Mouse (Mus musculus): ENCODE results near the gene Zdhhc12.
"Not testable (repeated sequence)": the region's sequence is repeated elsewhere in the genome, so short reads cannot be mapped to it uniquely, and the experiment has no call there.

The Zdhhc12 gene

DNA sequence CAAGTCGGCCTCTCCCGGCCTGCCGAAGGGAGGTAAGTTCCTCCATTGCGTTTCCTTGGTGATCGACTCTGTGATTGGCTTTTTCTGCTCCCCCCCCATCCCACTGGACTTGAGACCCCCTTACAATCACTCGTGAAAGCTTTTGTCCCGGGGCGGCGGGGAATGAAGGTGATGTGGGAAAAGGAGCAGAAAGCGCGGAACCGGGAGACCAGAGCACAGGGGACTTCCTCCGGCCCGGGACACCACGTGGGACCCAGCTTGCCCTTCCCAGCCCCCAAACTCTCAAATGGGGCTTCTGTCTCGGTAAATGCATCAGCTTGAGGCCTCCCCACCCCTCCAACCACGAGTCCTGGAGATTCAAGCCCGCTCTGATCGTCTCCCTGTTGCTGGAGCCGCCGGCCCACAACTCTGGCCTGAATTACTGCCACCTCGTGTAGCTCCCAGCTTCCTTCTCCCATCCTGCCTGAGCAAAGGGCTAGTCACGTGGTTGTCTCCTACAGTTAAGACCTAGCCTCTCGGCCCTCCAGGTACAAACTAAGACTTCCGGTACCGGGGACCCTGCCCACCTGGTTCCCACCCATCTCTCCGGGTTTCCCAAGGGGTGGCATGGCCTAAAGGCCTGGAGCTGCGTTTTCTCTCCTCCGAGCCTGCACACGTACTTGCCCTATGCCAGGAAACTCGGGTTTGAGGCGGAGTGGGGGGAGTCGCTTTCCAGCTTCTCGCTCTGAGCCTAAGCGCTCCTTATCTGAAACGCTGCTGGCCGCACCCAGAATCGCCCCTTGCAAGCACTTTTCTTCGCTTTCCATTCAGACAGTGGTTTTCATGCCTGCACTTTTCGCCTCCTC is 31.0 kb downstream of the Zdhhc12 start:
- peak; percentile 82 for DNase-seq

DNA sequence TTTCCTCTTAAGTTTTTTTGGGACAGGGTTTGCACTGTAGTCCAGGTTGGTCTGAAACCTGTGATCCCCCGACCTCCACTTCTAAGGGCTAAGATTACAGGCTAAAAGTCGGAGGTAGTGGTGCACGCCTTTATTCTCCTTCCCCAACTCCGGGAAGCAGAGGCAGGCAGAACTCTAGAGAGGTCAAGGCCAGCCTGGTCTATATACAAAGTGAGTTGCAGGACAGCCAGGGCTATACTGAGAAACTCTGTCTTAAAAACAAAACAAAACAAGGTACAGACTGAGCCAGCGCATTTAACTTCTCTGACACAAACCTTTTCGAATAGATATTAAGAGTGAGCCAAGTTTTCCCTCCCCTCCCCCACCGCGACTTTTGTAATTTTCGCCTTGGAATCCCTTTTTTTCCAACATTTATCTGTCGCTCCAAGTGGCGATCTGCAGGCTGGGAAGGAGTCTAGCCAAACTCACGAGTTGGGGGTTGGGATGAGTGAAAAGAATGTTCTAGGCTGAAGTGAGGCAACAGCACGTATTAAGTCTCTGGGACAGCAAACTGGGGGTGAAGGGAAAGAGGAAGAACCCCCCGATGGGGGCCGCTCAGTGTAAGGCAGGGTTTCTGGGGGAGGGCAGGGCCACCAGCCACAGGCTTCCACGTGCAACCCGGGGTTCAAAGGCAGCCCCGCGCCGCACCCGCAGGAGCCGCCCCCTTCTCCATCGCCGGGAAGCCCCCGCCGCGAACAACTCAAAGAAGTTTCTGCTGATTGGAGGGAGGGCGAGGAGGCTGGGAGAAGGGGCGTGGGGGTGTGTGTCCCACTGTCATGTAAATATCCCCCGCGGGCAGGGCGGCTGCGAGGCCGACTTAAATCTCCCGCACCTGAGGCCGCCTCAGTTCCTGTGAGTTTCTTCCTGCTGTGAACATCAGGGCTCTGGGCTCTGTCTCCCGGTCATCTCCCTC is 32.0 kb downstream of the Zdhhc12 start:
- peak; percentile 91 for DNase-seq

- DNase-seq = no peak
Measured at GRCm38 (mm10) chr2:30058418-30058817, 35.0 kb downstream of the Zdhhc12 start.

GRCm38 (mm10) chr2:30057223-30057904 is 36.1 kb downstream of the Zdhhc12 start, which contains the start of gene Set:
TSS of gene Set (plus strand) at chr2:30057378.
- DNase-seq = peak; percentile 59

GRCm38 (mm10) chr2:30056736-30057135 is 36.7 kb downstream of the Zdhhc12 start:
- DNase-seq = no peak

- not testable (repeated sequence) for DNase-seq
Measured at GRCm38 (mm10) chr2:30055310-30055709, 38.1 kb downstream of the Zdhhc12 start.

- DNase-seq = no peak
Measured at GRCm38 (mm10) chr2:30051992-30052761, 41.3 kb downstream of the Zdhhc12 start.

DNA sequence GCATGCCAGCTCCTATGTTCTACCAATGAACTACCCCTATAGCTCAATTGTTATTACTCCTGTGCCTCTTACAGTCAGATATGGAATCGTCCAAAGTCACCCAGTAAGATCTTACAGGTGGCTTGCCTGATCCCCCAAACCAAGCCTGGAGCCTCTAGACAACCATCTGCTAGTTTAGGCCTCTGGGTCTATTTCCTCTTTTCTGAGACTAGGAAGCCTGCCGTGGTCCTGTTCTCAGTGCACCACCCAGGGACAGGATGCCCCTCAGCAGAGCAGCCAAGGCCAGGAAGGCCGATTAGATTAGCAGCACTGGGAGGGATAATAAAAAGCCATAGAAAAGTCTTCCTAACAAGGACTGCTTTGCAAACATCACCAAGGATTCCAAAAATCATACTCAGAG is 43.6 kb downstream of the Zdhhc12 start:
- no peak for DNase-seq

- peak; percentile 98 for DNase-seq
Measured at GRCm38 (mm10) chr2:30048699-30049388, 44.6 kb downstream of the Zdhhc12 start, which contains the start of gene Wdr34. TSS of gene Wdr34 (minus strand) at chr2:30048881.

DNA sequence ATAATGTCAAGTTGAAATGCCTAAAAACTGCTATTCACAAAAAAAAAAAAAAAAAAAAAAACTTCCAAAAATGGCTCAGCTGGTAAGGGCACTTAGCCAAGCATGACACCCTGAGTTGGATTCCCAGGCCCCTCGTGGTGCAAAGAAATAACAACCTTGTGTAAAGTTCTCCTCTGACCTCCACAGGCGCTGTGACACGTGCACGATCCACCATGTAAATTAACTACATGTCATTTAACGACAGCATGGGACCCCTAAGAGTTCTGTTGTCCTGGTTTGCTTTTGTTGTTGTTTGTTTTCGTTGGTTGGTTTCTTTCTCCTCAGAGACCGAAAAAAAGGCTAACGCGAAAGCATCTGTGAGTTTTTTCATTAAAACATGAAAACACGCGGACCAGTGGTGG is 45.3 kb downstream of the Zdhhc12 start:
- DNase-seq = no peak

GRCm38 (mm10) chr2:30047127-30047526 is 46.3 kb downstream of the Zdhhc12 start:
- no peak for DNase-seq

DNA sequence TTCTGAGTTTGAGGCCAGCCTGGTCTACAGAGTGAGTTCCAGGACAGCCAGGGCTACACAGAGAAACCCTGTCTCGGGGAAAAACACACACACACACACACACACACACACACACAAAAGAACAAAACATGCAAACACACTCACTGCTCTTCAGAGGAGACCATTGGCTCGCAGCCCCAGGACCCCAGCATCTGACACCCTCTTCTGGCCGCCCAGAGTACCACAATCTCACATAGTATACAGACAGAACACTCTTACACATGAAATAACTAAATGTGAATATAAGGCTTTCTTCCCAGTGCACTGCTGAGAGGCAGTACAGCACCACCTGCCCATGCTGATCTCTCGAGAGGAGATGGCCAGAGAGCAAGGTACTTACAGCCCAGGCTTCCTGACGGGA is 48.9 kb downstream of the Zdhhc12 start:
- DNase-seq = no peak

- DNase-seq = peak; percentile 92
Measured at GRCm38 (mm10) chr2:30042445-30042844, 51.0 kb downstream of the Zdhhc12 start.

Measured in embryo, embryonic 11 days (tissue).